Mouse (Mus musculus) embryo, embryonic 11 days (tissue): ENCODE measurements around the gene Pygo2.

Source experiments
- DNase-seq: peaks from one replicate; pipeline ENCODE4 v3.0.0-alpha.2; 2015

Gene Pygo2

DNA sequence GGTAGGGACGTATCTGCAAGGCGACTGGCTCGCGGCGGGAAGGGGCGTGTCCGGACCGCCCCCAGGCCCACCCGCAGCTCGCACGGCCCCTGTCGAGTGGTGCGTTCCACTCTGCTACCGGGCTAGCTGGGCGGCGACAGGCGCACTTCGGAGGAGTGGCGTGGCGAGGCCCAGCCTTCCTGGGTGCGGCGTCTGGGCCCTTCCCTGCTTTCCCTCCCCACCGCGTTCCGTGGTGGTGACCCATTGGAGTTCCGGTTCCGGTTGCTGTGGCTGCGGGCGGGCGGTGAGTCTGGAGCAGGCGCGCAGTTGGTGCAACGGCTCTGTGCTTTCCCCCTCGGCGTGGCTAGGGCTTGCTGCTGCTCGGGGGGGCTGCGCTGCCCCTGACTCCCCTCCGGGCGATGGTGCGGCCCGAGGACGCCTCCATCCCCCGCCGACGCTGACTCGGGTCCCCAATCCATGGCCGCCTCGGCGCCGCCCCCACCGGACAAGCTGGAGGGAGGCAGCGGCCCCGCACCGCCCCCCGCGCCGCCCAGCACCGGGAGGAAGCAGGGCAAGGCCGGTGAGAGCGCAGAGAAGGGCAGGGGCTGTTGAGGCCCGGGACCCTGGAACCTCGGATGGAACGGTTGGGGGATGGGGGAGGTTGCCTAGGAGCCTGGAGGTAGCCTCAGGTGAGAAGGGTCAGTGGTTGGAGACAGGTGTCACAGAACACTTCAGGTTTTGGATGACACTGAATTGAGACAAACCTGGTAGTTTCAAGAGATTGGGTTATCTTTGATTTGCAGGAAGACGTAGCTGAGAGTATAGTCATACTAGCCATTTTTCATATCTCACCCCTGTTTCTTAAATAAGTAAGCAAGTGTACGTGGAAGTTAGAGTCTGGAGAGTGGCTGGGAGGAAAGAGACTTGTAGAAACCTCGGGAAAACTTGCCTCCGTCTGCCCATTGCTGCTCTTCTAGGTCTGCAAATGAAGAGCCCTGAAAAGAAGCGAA, at the start of gene Pygo2:
TSS of gene Pygo2 (plus strand) at position 44 of the 989 bp plus-strand sequence.
- peak; percentile 97 for DNase-seq

DNA sequence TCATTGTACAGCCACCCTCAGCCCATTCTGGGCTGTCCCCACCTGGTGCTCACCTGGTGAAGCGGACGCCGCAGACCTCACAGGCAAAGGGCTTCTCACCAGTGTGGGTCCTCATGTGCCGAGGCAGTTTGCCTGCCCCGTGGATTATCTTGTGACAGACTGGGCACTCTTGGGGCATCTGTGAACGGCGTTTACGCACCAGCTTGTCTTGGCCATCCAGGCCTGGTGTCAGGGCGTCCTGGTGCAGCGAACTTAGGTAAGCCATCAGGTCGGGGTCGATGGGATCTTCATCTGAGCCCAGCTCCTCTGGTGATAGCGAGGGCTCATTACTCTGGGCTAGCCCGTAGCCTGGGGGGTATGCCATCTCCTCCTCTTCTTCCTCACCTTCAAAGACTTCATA, 49.7 kb upstream of the Pygo2 start:
- DNase-seq = no peak

DNA sequence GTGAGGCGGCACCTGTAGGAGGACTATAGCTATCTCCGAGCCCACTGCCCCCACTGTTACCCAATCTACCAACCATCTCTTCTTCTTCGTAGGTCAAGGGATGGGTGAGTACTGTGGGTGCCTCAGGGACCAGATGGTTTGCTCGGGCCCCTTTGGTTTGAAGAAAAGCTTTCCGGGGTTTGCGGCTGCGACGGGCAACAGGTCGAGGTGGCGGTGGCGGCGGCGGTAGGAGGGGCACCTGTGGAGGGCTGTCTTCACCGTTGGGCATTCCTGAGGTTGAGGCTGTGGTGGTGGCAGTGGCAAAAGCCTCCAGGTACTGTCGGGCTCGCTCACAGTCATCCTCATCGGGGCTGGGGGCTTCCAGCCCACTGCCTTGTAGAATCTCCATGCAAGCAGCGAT, 49.3 kb upstream of the Pygo2 start:
- DNase-seq = no peak

DNA sequence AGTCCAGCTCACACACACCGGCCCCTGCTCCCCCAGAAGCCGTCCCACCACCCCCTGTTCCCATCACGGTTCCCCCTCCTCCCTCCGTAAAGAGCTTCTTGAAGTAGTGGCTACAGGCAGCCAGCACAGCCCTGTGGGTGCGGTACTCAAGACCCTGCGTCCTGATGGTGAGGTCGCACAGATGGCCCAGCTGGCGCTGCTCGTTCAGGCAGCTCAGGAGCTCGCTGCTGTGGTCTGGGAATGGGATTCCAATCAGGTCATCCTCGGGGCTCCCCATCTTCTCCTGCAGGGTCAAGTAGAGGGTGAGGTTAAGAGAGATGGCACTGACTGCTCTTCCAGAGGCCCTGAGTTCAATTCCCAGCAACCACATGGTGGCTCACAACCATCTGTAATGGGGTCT, 48.8 kb upstream of the Pygo2 start:
- DNase-seq = no peak

DNA sequence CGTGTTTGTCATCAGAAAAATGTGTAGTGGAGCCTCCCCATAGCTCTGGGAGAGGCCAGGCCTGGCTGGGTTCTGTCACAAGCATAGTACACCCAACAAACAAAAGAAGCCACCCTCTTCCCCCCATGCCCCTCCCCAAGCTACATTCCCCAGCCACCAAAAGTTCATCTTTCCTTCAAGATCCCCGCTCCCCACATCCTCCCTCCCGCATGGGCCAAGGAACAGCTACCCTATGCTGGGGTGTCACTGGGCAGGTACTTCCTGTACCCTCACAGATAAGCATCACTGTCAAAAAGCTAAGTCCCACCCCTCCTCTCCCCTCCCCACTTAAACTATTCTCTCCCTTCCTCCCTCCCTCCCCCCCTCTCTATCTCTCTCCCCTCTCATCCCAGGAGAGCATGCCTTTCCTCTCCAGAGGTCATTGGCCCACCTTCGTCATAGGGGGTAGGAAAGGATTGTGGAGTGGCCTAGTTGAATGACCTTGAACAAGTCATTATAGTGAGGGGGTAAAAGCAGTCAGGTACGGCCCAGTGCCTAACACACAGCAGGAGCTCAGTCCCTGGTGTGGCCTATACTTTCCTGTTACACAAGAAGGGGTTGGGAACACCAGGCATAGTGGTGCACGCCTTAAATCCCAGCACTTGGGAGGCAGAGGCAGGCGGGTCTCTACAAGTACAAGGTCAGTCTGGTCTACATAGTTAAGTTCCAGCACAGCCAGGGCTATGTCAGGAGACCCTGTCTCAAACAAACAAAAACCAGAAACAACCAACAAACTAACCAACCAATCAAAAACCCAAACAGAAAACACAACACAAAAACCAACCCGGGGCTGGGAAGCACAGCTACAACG, 47.8 kb upstream of the Pygo2 start:
- no peak for DNase-seq

DNA sequence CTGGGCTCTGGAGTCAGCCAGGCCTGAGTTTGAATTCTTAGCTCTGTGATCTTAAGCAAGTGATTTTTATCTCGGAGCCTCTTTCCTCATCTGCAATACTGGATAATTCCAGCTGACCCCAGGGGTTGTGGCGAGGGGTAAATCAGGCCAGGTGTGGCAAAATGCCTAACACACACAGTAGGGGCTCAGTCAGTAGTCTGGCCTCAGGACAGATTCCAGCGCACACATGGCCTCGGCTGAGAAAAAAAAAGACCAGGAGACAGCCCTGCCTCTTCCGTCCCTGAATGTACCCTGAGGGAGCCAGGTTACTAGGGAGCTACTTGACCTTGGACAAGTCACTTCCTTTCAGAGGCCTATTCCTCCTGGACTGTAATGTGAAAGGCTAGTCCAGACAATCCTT, 47.1 kb upstream of the Pygo2 start:
- DNase-seq = no peak

DNA sequence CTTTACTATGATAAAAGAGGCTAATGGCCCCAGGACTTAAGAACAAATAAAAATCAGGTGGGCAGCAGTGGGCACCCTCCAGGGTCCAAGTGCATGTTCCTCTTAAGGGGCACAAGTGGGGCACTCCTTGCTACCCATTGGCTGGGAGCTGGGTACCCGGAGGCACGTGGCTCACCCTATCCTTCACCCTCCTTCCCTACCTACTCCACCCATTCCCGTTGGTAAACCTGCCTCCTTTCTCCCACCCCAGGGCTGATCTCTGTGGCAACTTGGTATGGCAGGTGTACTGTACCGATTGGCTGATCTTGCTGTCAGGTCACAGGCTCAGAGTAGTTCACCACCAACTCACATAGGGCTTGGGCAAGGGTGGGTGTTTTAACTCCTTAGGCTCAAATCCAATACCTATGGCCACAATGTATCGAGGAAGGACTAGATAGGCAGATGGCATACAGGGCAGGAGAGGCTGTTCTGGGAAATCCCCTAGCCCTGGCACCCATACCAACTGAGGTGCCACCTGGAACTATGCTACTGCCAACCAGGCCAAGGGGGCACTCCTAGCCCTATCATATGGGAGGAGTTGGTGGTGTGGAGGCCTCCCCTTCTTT, 46.3 kb upstream of the Pygo2 start:
- DNase-seq = no peak

DNA sequence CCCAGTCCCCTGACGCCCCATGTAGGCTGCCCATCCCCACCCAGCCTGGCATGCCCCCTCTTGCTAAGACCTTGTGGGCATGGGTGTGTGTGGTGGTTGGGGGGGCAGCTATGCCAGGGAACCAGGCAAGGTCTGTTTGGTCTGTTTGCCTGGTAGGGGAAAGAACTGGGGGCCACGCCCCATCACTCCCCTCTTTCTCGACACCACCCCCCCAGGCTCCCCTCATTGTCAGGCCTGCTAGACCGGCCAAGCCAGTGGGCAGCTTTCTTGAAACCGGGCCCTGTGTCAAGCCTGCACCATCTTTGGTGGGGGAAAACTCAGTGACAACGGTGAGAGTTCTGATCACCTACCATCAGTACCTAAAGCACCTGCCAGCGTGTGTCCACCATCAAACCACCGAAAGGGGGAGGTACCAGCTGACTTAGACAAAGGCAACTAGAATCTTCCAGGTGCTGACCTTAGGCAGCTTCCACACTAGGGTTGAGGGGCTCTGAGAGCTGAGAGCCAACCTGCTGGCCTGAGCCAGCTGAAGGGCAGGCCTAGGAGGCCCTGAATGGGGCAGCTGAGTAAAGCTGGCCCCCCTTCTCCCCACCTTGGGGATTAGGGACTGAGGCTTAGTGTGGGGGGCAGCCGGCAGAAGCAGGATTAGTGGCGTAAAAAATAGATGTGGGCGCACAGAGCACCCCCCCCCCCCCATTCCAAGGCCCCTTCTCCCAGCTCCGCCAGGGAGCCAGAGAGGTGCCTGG, 45.5 kb upstream of the Pygo2 start:
- no peak for DNase-seq

DNA sequence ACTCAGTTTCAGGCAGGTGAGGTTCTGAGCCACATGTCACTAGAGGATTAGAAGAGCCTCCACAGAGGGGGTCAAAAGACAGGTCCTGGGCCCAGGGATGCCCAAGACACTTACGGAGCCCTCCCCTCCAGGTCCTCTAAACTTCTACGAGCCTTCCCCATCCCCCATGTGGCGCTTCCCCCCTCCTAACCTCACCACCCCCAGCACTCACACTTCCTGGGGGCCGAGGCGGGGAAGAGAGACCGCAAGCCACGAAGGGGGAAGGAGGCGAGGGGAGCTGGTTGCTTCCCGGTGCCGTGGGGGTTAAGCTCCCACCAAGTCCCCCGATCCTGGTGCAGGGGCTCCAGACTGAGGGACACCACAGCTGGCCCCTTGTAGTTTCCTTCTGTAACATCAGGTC, 44.6 kb upstream of the Pygo2 start:
- DNase-seq = no peak

DNA sequence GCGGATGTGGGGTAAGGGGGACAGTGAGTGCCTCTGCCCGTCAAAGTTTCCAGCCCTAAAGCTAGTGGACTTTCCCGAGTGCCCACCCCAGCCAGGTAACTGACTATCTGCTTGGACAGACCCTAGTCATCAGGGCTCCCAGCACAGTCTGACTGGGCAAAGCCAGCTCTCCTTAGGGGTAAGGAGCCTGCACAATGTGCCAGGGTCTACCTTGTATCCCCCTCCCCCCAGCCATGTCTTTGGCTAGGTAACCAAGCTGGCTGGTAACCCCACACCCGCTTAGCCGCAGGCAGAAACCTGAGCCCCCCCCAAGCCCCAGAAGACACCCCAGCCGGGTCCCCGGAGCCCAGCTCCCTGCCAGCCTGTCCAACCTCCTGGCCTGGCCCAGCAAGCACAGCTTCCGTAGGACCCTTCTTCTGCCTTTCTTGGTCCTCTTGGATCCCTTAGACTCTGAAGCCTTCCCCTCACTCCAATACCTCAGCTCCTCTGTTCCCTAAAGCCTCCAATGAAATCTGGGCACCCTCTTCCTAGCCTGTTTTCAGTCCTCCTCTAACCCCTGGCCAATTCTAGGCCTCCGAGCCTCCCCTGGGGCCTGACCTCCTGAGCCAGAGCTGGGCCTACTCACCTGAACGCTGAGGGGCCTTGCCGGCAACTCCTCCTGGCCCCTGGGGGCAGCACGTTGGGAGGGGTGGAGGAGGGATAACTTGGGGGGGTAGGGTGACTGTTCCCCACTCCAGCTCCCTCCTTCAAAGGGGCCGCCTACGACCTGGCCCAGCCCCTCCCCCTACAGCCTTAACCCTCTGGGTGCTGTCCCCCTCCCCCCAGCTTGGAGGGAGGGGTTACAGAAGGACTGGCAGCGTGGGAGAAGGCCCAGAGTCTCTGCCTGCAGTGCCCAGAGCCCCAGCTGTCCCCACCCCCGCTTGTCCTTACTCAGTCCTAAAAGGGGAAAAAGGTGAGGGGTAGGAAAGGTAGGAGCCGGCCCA, 43.3 kb upstream of the Pygo2 start:
- DNase-seq = no peak

DNA sequence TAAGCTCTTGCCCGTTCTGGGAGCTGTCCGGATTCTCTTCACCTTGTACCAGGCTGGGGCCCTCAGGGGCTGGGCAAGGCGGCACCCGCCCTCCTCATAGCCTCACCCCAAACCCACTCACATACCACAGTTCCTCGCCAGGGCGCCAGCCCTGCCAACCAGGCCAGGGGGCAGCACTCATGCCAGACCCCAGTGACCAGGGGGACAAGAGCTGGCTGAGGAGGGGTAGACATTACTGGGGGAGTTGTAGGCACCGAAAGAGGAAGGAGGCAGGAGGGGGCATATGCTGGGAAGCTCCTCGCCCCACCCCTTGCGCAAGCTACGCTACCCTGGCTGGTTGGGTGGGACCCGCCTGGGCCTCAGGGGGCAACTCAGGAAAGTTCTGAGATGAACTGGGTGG, 42.4 kb upstream of the Pygo2 start:
- no peak for DNase-seq

DNA sequence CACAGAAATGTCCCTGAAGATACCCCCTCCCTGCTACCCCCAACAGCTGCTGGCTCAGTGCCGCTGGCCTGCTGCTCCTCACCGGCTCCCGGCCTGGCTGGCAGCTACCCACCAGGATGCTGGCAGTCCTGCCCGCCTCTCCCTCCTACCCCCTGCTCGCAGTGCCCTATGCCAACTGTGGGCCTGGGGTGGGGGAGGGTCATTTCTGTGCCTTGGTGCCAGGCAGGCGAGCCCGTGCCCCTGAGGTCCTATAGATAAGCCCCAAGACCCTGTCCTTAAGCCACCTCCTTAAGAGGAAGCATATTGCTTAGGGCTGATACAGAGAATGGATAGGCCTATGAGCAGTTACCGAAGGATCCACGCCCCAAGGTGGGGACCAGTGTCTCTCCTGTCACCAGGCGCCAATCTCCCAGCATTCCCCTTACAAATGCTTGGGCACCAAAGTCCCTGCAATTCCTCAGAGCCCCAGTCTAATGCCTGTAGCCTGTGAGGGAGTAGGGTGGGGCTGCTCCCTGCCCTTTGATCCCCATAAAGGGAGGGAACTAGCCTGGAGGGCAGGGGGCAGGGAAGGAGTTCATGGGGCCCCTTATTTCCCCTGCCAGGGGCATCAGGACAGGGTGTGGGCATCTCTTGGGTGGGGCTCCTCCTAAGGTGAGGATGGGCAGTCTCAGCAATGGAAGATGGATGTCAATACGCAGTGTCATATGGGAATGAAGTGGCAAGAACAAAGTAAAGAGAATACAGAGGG, 41.7 kb upstream of the Pygo2 start:
- DNase-seq = no peak

DNA sequence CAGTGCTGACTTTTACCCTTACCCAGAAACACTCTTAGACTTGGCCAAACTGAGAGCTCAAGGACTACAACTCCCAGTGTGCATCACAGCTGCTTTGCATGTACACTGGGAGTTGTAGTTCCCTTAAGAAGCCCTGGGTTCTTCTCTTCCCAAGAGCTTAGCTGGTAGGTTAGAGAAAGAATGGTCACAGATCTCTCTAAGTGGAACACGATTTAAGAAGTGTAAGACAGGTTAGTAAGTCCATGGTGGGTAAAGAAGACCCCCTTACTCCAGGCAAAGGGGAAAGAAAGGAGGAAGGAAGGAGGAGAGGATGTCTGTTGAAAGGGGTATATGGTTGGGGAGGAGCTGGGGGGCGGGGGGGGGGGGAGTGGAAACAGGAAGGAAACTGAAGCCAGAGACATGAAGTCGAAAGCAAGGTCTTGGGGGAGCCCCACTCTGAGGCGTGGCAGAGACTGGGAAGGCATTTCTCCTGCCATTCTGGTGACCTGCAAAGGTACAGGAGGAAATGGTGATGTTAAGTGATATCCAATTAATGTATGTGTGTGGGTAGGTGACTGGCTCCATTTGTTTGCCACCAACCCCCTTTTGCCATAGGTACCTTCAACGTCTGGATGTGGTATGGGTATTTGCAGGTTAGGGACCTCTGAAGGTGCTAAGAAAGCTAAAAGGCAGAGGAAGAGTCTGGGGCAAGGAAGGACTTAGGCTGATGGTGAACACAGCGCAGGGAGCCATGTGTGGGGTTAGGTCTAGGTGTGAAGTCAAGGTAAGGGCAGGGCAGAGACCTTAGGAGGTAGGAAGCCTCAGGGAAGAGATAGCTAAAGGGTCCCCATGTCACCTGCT, 40.9 kb upstream of the Pygo2 start:
- peak; percentile 63 for DNase-seq

DNA sequence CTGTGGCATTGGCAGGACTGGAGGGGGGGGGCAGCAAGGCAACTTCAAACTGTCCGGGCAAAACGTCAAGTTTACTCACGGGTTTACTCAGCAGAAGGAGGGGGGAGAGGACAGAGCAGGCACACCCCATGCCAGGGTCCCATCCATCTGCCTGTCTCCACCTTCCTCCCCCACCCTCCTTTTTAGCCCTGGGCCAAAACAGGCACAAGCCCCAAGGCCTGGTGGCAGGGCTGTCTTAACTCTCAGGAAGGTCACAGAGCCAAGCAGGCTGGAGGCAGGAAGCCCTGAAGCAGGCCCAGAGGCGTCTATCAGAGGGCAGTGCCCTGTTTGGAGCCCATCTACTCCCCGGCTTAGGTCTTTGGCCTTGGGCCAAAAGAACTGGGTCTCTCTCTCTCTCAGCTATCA, 39.9 kb upstream of the Pygo2 start:
- DNase-seq = no peak

DNA sequence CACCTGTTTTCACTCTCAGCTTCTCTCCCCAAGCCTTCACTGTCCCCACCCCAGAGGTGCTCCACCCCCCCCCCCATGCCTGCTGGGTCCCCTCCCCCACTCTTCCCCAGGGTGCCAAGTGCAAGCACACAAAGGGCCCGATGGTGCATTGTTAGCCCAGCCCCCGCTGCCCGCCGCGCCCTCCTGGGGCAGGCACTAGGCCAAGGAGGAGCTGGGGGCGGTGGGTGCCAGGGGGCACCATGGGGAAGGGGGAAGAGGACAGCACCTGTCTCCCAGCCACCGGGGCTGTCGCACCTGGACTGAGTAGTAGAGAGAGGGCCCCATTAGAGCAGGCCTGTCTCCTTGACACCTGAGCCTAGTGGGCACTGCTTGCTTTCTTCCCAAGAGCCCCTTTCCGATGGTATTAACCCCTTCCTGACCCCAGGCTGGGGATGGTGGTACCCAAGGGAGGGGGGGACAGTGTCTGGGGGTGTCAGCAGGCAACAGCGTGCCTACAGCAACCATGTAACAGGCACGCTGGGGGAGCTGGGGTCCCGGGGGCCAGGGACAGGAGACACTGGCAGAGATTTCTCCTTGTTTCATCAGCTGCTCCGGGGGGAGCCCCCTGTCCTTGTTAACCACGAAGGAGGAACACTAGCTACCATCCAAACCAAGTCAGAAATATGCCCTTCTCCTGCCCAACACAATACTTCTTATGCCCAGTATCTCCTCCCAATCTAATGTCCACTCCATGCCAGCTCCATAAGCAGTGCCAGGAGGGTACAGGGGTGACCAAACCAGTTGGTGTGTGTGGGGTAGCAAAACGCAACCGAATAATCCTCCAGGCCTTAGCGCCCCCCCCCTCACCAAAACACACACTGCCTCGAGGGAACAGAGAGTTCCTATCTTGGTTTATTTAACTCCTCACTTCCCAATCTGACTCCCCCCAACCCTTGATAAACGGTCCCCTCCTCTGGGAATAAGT, 39.0 kb upstream of the Pygo2 start:
- DNase-seq = no peak

DNA sequence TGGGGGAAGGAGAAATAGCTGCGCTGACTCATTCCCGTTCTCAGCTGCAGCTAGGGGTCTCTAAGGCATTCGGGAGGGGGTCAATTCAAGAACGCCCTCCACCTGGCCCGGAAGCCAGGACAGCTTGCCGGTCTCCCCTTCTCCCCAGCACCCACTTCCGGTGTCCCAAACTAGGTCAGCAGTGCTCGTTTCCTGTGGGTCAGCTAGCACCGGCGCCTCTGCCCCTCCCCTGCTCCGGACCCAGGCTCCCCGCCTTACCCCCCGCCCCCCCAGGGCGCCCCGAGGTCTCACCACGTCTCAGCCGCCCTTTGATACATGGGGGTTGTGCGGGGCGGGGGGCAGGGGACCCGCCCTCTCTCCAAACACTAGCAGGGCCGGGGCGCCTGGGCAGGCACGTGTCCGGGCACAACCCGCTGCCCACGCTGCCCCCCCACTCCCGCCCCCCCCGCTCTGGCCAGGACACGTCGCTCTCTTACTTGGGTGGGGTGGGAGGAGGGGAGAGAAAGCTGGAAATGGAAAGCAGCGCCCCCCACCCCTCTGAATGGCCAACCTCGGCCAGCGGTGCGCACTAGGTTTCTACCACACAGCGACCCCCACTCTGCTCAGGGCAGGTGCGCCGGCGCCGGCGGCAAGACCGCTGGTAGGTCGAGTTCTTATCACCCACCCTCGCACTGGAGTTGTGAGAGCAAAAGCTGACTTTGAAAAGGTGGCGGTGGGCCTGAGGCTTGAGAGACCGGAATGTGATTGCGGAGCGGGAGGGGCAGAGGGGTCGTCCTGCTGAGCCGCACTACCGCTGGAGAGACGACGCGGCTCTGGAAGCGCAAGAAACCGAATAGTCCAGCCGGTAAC, 38.1 kb upstream of the Pygo2 start:
- DNase-seq = peak; percentile 69

DNA sequence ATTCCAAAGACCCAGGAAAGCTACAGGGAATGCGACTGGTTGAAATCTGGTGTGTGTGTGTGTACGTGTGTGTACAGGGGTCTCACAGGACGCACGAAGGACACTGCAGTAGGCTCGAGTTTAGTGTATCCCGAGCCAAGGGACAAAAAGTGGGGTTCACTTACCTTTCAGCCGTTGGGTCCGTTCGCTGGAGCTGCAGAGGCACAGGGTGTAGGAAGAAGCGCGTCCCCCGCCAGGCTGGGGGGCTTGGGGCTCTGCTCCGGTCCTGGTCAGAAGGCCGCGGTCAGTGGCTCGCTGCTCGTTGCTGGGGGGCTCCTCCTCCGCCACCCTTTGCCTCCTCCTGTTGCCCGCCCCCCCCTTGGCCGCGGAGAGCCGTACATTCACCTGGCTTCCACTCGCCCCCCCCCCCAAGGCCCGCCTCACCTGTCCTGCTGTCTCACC, 37.1 kb upstream of the Pygo2 start:
- DNase-seq = peak; percentile 18
